Mouse (Mus musculus) ES-E14 (cell line): ENCODE results near the gene Tmem248. TPM values are rescaled to one million over a fixed set of nuclear protein-coding genes. Genes with fewer than 3 reads are reported as not detected.

Source experiments
- DNase-seq: peaks from one replicate; pipeline ENCODE4 v3.0.0-alpha.2; 2013; ENCODE audit warnings: low read depth, low spot score
- H3K27ac ChIP-seq: 2 replicates; pipeline ENCODE4 v1.5.1; 2012; ENCODE audit warnings: low read depth, mild to moderate bottlenecking, low read length, moderate library complexity, mixed read lengths; ENCODE audit not compliant: poor library complexity, insufficient read depth, severe bottlenecking
- H3K36me3 ChIP-seq: 2 replicates; pipeline ENCODE4 v1.6.1; 2012; ENCODE audit warnings: mild to moderate bottlenecking, low read length, moderate library complexity, mixed read lengths; ENCODE audit not compliant: control insufficient read depth, poor library complexity, insufficient read depth, severe bottlenecking
- H3K4me1 ChIP-seq, 2 experiments: fragments of 150-350 bp in 1 of 2; sonication (generic) in 1 of 2; 2 replicates each; pipeline ENCODE4 v1.6.1; 2012; ENCODE audit warnings: low read length in 2 of 2, mild to moderate bottlenecking in 1 of 2, mixed read lengths in 1 of 2; ENCODE audit not compliant: control insufficient read depth in 2 of 2, insufficient read depth in 2 of 2, poor library complexity in 1 of 2
- H3K4me3 ChIP-seq, 2 experiments: fragments of 150-350 bp in 1 of 2; sonication (generic) in 1 of 2; 2 replicates each; pipeline ENCODE4 v1.5.1; 2012; ENCODE audit warnings: low read length in 2 of 2, low read depth in 1 of 2, mild to moderate bottlenecking in 1 of 2, mixed read lengths in 1 of 2; ENCODE audit not compliant: insufficient read depth in 1 of 2, poor library complexity in 1 of 2, severe bottlenecking in 1 of 2
- H3K9ac ChIP-seq: 2 replicates; pipeline ENCODE4 v1.6.1; 2012; ENCODE audit warnings: low read depth, mild to moderate bottlenecking, low read length, mixed read lengths; ENCODE audit not compliant: poor library complexity, insufficient read depth, severe bottlenecking
- H3K9me3 ChIP-seq: fragments of 150-350 bp; sonication (generic); 2 replicates; pipeline ENCODE4 v1.6.1; 2012; ENCODE audit warnings: low read depth, mild to moderate bottlenecking, low read length; ENCODE audit not compliant: control insufficient read depth, insufficient read depth
- CHD2 ChIP-seq: IDR thresholded peaks from 2 replicates; pipeline ENCODE4 v1.6.1; 2014; ENCODE audit warnings: mild to moderate bottlenecking, low read depth, low read length, inconsistent platforms
- HCFC1 ChIP-seq: IDR thresholded peaks from 2 replicates; pipeline ENCODE4 v1.6.1; 2012; ENCODE audit warnings: low read length, inconsistent platforms, borderline replicate concordance; ENCODE audit not compliant: insufficient read depth
- MAFK ChIP-seq: IDR thresholded peaks from 2 replicates; pipeline ENCODE4 v1.6.1; 2014; ENCODE audit warnings: mild to moderate bottlenecking, low read depth, low read length, inconsistent platforms; ENCODE audit not compliant: insufficient read depth
- ZC3H11A ChIP-seq: IDR thresholded peaks from 2 replicates; pipeline ENCODE4 v1.6.1; 2012; ENCODE audit warnings: low read depth, mild to moderate bottlenecking, inconsistent platforms, low read length, borderline replicate concordance
- ZNF384 ChIP-seq: IDR thresholded peaks from 2 replicates; pipeline ENCODE4 v1.6.1; 2012; ENCODE audit warnings: low read depth, low read length, inconsistent platforms
- in situ Hi-C, 2 experiments: fragments of 600-800 bp; cut with MboI; formaldehyde crosslinking; loops; one replicate each; pipeline ENCODE4 v1.15.1; 2025; ENCODE audit warnings: low sequenced_read_pairs in 2 of 2, inconsistent platforms in 1 of 2; ENCODE audit not compliant: unreplicated experiment in 2 of 2
- total RNA-seq: library from RNA; depleted of rRNA; stranded (reverse); fragments of 300-350 nt; gene quantifications from 2 replicates; pipeline ENCODE4 v1.2.3, GENCODE M21; 2012

Tmem248 gene
- total RNA-seq, 1 experiment, result 83.1 TPM

- Histone ChIP-seq H3K36me3 (peaks cover 9% of the 10 kb centered on the region), H3K4me1 (peaks cover 2 to 6% of the 10 kb centered on the region in 2 experiments; a peak in 3 of 4 replicates), H3K9me3 (no peaks in the 10 kb centered on the region), H3K4me3 (no peak overlapping the region), H3K9ac (no peak overlapping the region), H3K27ac (no peak overlapping the region)
- in situ Hi-C loops, result no loop called here
- DNase-seq, result no peak
- TF ChIP-seq CHD2 (no peak), ZC3H11A (no peak), ZNF384 (no peak), HCFC1 (no peak), MAFK (no peak)
Measured at GRCm38 (mm10) chr5:130197454-130197853, 19.4 kb upstream of the Tmem248 start.

GRCm38 (mm10) chr5:130197981-130198380 is 18.9 kb upstream of the Tmem248 start:
- DNase-seq, result no peak
- Histone ChIP-seq H3K27ac (peak overlapping the region; percentile 51; the same call in 1 of the 2 replicates), H3K9me3 (no peaks in the 10 kb centered on the region), H3K4me1 (peaks cover 2 to 6% of the 10 kb centered on the region in 2 experiments; a peak in 3 of 4 replicates), H3K36me3 (peaks cover 9% of the 10 kb centered on the region), H3K4me3 (no peak overlapping the region), H3K9ac (no peak overlapping the region)
- no peak for TF ChIP-seq ZNF384
- TF ChIP-seq CHD2, result no peak
- TF ChIP-seq ZC3H11A, result no peak
- TF ChIP-seq MAFK, result no peak
- TF ChIP-seq HCFC1, result no peak
- in situ Hi-C loops, result no loop called here

DNA sequence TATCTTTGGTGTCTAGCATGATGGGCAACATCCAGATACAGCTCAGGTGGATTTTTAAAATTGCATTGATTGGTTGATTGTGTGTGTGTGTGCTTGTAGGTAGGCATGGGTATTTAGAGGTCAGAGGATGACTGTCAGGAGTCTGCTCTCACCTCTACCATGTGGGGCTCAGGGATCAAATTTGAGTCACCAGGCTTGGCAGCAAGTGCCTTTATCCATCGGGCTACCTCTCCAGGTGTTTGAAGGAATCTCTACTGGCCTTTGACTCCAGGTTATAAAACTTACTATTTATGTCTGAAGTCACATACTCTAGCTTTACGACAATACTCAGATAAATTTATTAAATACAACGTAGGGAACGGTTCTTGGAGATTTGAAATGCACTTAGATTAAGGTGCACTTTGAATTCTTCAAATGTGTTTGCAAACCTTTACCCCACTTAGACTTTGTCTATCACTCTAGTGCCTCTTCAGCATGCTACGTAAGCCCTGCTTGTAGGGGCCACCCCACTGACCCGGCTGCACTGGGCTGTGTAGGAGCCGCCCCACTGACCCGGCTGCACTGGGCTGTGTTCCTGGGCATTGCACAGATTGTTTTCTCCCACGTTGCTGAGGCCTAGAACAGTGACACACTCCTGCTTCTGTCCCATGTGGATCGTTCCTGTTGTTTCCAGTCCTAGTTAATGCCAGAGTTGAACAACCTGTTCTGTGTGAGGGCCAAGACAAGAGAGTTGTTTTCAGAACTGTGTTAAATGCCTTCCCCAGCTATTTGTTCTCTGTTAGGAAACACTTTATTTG is 16.4 kb upstream of the Tmem248 start:
- H3K36me3 ChIP-seq, result peaks cover 7% of the 10 kb centered on the region
- TF ChIP-seq ZNF384, result no peak
- no peak for TF ChIP-seq ZC3H11A
- no peak for TF ChIP-seq HCFC1
- TF ChIP-seq CHD2, result no peak
- no peak for TF ChIP-seq MAFK

GRCm38 (mm10) chr5:130203948-130204347 is 12.9 kb upstream of the Tmem248 start:
- H3K4me3 ChIP-seq, result no peak overlapping the region
- no peak for DNase-seq
- no peaks in the 10 kb centered on the region for H3K4me1 ChIP-seq
- no peak overlapping the region for H3K9ac ChIP-seq
- peaks cover 9% of the 10 kb centered on the region for H3K36me3 ChIP-seq
- in situ Hi-C loops, result no loop called here
- TF ChIP-seq ZNF384 (no peak), MAFK (peak; percentile 90)
- no peak overlapping the region for H3K27ac ChIP-seq
- H3K9me3 ChIP-seq, result no peaks in the 10 kb centered on the region

More for the DNA sequence above, 16.4 kb upstream of the Tmem248 start:
- Histone ChIP-seq H3K27ac (no peak overlapping the region), H3K4me1 (peaks cover 2 to 6% of the 10 kb centered on the region in 2 experiments; a peak in 3 of 4 replicates), H3K4me3 (no peak overlapping the region), H3K9me3 (no peaks in the 10 kb centered on the region), H3K9ac (no peak overlapping the region)
- in situ Hi-C loops, result no loop called here
- no peak for DNase-seq
